Mouse (Mus musculus): Measurements from ENCODE around the gene Agtrap. TPM values are rescaled to one million over a fixed set of nuclear protein-coding genes. Genes with fewer than 3 reads are reported as not detected.

Agtrap gene
- polyA plus RNA-seq, 1 experiment from 2014 or later: 7.3 TPM

DNA sequence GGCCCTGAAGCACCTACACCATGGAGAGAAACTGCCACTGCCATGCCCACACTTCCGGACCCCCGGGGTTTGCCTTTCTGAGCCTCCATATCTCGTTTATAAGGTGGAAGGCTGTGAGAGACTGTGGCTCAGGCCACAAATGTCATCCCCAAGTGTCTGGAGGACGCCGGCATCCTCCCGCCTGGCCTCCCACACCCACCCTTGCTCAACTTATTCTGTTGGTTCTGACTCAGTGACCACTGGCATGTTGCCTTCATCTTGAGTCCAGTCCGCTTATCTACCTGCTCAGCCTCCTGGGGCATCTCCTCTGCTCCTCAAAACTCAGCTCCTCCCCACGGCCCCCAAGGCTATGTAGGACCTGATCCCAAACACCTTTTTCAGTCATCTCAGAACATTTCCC is 20.5 kb downstream of the Agtrap start:
- ATAC-seq (ENCODE audit: low read depth): no peak
- 93% methylated on average over 8 of the region's 8 CpGs for WGBS
- no peak overlapping the region for H3K4me2 ChIP-seq
- no peaks in the 10 kb centered on the region for H3K36me3 ChIP-seq
- no peak overlapping the region for H3K9ac ChIP-seq
- H3K4me1 ChIP-seq (replicated peaks): 0 out of 2 replicates have a peak, but pooled peaks cover 8% of the 10 kb centered on the region
- H3K27ac ChIP-seq (replicated peaks): no peak overlapping the region
- H3K9me3 ChIP-seq: no peaks in the 10 kb centered on the region
- no peaks in the 10 kb centered on the region for H3K27me3 ChIP-seq
- no peak overlapping the region for H3K4me3 ChIP-seq

DNA sequence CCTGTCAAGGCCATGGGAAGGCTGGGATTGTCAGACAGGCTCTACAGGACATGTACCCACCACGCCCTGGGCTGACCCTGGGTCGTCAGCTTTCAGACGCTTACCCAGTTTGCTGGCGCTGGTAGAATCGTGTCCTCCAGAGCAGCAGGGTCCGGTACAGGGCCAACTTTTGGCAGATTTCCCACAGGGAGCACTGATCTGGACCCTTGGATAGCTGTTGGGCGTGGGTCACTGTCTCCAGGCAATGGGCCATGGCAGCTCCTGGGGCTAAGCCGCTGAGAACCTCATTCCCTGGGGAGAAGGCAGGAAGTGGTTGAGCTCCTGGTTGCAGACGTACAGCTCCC is 21.5 kb downstream of the Agtrap start:
- Histone ChIP-seq H3K4me1 (replicated peaks) (0 out of 2 replicates have a peak, but pooled peaks cover 5% of the 10 kb centered on the region), H3K9me3 (no peaks in the 10 kb centered on the region), H3K4me2 (no peak overlapping the region), H3K36me3 (no peaks in the 10 kb centered on the region), H3K9ac (no peak overlapping the region), H3K4me3 (no peak overlapping the region), H3K27ac (replicated peaks) (no peak overlapping the region), H3K27me3 (no peaks in the 10 kb centered on the region)
- no peak for ATAC-seq (ENCODE audit: low read depth)
- 58% methylated on average over 9 of the region's 9 CpGs for WGBS

- H3K4me1 ChIP-seq (replicated peaks): 0 out of 2 replicates have a peak, but pooled peaks cover 3% of the 10 kb centered on the region
- H3K4me3 ChIP-seq: no peak overlapping the region
- no peaks in the 10 kb centered on the region for H3K36me3 ChIP-seq
- H3K27ac ChIP-seq (replicated peaks): no peak overlapping the region
- H3K4me2 ChIP-seq: no peak overlapping the region
- H3K27me3 ChIP-seq: no peaks in the 10 kb centered on the region
- H3K9ac ChIP-seq: no peak overlapping the region
- 42% methylated on average over 6 of the region's 6 CpGs for WGBS
- H3K9me3 ChIP-seq: no peaks in the 10 kb centered on the region
- ATAC-seq (ENCODE audit: low read depth): no peak
Observed at GRCm38 (mm10) chr4:148065702-148066400, 22.0 kb downstream of the Agtrap start.

DNA sequence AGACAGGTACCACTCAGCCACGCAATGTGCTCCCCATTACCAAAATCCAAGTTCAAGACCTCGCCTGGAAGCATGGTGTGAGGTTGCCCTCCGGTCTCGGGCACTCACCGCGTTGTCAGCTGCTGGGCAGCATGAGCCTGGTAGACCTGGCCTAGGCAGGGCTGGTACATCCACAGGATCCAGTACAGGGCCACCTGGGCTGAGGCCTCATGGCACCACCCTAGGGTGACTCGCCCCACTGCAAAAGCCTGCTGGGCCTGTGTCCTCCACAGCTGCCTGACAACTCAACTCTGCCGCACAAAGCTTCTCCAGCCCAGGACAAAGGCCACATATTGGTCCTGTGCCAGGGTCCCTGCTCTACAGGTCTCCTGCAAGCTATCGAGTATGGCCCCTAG is 26.7 kb downstream of the Agtrap start:
- Histone ChIP-seq H3K4me1 (replicated peaks) (no peaks in the 10 kb centered on the region), H3K27me3 (no peaks in the 10 kb centered on the region), H3K4me3 (no peak overlapping the region), H3K9ac (no peak overlapping the region), H3K9me3 (no peaks in the 10 kb centered on the region), H3K36me3 (peaks cover 31% of the 10 kb centered on the region), H3K4me2 (no peak overlapping the region), H3K27ac (replicated peaks) (no peak overlapping the region)
- ATAC-seq (ENCODE audit: low read depth): no peak
- 89% methylated on average over 9 of the region's 9 CpGs for WGBS

GRCm38 (mm10) chr4:148060120-148061085 is 27.4 kb downstream of the Agtrap start:
- WGBS: 55% methylated on average over 13 of the region's 13 CpGs
- H3K27me3 ChIP-seq: no peaks in the 10 kb centered on the region
- no peaks in the 10 kb centered on the region for H3K9me3 ChIP-seq
- ATAC-seq (ENCODE audit: low read depth): no peak
- peaks cover 38% of the 10 kb centered on the region for H3K36me3 ChIP-seq
- H3K27ac ChIP-seq (replicated peaks): no peak overlapping the region
- H3K4me1 ChIP-seq (replicated peaks): no peaks in the 10 kb centered on the region
- no peak overlapping the region for H3K4me2 ChIP-seq
- H3K9ac ChIP-seq: no peak overlapping the region
- H3K4me3 ChIP-seq: no peak overlapping the region

GRCm38 (mm10) chr4:148058993-148059392 is 28.8 kb downstream of the Agtrap start:
- H3K4me1 ChIP-seq (replicated peaks): no peaks in the 10 kb centered on the region
- H3K27ac ChIP-seq (replicated peaks): no peak overlapping the region
- no peak overlapping the region for H3K4me2 ChIP-seq
- no peaks in the 10 kb centered on the region for H3K9me3 ChIP-seq
- no peak overlapping the region for H3K9ac ChIP-seq
- WGBS: 91% methylated on average over 6 of the region's 6 CpGs
- ATAC-seq (ENCODE audit: low read depth): no peak
- no peak overlapping the region for H3K4me3 ChIP-seq
- no peaks in the 10 kb centered on the region for H3K27me3 ChIP-seq
- H3K36me3 ChIP-seq: peaks cover 51% of the 10 kb centered on the region

GRCm38 (mm10) chr4:148058218-148058819 is 29.5 kb downstream of the Agtrap start:
- Histone ChIP-seq H3K27me3 (no peaks in the 10 kb centered on the region), H3K27ac (replicated peaks) (no peak overlapping the region), H3K4me1 (replicated peaks) (no peaks in the 10 kb centered on the region), H3K4me3 (no peak overlapping the region), H3K9ac (no peak overlapping the region), H3K36me3 (peaks cover 58% of the 10 kb centered on the region), H3K4me2 (no peak overlapping the region), H3K9me3 (no peaks in the 10 kb centered on the region)
- ATAC-seq (ENCODE audit: low read depth): no peak
- 95% methylated on average over 9 of the region's 9 CpGs for WGBS

GRCm38 (mm10) chr4:148057661-148058209 is 30.1 kb downstream of the Agtrap start:
- no peak overlapping the region for H3K9ac ChIP-seq

GRCm38 (mm10) chr4:148056801-148057200 is 31.0 kb downstream of the Agtrap start:
- Histone ChIP-seq H3K9ac (no peak overlapping the region), H3K9me3 (no peaks in the 10 kb centered on the region), H3K27ac (replicated peaks) (no peak overlapping the region), H3K4me1 (replicated peaks) (no peaks in the 10 kb centered on the region), H3K27me3 (no peaks in the 10 kb centered on the region), H3K4me2 (no peak overlapping the region), H3K36me3 (peaks cover 73% of the 10 kb centered on the region), H3K4me3 (no peak overlapping the region)
- 87% methylated on average over 4 of the region's 4 CpGs for WGBS
- ATAC-seq (ENCODE audit: low read depth): no peak

More at GRCm38 (mm10) chr4:148057661-148058209, 30.1 kb downstream of the Agtrap start:
- Histone ChIP-seq H3K4me3 (no peak overlapping the region), H3K9me3 (no peaks in the 10 kb centered on the region), H3K4me2 (no peak overlapping the region), H3K4me1 (replicated peaks) (no peaks in the 10 kb centered on the region), H3K27ac (replicated peaks) (no peak overlapping the region), H3K36me3 (peaks cover 64% of the 10 kb centered on the region), H3K27me3 (no peaks in the 10 kb centered on the region)
- 72% methylated on average over 5 of the region's 5 CpGs for whole genome bisulfite sequencing
- no peak for ATAC-seq (ENCODE audit: low read depth)

DNA sequence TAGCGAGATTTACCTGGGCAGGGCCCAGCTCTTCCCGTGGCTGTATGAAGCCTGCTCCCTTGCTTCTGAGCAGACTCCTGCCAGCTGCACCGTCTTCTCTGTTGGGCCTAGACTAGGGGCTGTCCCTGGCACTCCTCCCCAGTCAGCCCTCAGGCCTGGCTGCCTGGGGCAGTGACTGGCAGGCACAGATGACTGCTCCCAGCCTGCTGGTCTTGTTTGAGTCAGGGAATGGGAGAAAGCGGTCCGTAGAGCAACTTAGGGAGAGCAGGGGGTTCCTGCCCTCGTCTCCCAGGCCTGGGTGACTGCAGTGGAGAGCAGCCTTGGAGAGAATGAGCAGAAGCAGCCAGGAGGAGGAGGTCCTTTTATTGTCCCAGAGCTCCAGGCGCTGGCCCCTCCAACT is 31.6 kb downstream of the Agtrap start:
- no peak for ATAC-seq (ENCODE audit: low read depth)
- no peak overlapping the region for H3K4me3 ChIP-seq
- H3K36me3 ChIP-seq: peaks cover 78% of the 10 kb centered on the region
- no peak overlapping the region for H3K9ac ChIP-seq
- H3K9me3 ChIP-seq: no peaks in the 10 kb centered on the region
- no peak overlapping the region for H3K27ac ChIP-seq (replicated peaks)
- no peaks in the 10 kb centered on the region for H3K27me3 ChIP-seq
- 88% methylated on average over 7 of the region's 7 CpGs for WGBS
- H3K4me2 ChIP-seq: no peak overlapping the region
- no peaks in the 10 kb centered on the region for H3K4me1 ChIP-seq (replicated peaks)

DNA sequence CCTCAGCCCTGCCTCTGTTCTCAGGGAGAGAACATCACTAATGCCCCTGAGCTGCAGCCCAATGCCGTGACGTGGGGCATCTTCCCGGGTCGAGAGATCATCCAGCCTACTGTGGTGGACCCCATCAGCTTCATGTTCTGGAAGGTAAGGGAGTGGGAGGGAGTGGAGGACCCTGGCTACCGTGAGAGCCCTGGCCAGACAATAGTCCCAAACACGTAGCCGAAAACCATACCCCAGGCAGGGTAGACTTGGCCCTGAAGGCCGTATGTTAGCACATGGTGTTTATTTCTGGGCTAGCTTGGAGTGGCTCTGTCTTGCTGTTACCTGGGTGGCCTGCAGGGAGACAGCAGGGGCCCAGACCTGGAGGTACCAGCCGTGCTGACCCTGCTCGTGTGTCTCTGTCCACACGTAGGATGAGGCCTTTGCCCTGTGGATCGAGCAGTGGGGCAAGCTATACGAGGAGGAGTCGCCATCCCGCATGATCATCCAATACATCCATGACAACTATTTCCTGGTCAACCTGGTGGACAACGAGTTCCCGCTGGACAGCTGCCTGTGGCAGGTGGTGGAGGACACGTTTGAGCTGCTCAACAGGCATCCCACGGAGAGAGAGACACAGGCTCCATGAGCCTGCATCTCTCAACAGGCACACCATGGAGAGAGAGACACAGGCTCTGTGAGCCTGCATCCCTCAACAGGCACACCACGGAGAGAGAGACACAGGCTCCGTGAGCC is 32.7 kb downstream of the Agtrap start:
- no peak for ATAC-seq (ENCODE audit: low read depth)
- H3K27me3 ChIP-seq: no peaks in the 10 kb centered on the region
- H3K4me1 ChIP-seq (replicated peaks): no peaks in the 10 kb centered on the region
- WGBS: 92% methylated on average over 21 of the region's 21 CpGs
- no peak overlapping the region for H3K4me2 ChIP-seq
- no peaks in the 10 kb centered on the region for H3K9me3 ChIP-seq
- H3K27ac ChIP-seq (replicated peaks): no peak overlapping the region
- H3K36me3 ChIP-seq: peaks cover 90% of the 10 kb centered on the region
- H3K4me3 ChIP-seq: no peak overlapping the region
- no peak overlapping the region for H3K9ac ChIP-seq
